Mouse (Mus musculus): ENCODE measurements at regions not wholly inside any gene's neighbourhood (a gene's known extent, or its start where the extent isn't known, plus 50 kb on each side); places are given as distances from the start of the nearest gene placed in this dataset.

GRCm38 (mm10) chr3:127970891-127971290 lies 74.8 kb upstream of the Fam241a start:
- Histone ChIP-seq H3K27ac (replicated peaks) (no peak overlapping the region), H3K4me2 (replicated peaks) (no peak overlapping the region), H3K9me3 (replicated peaks) (no peaks in the 10 kb centered on the region), H3K9ac (no peak overlapping the region), H3K4me3 (replicated peaks) (no peak overlapping the region), H3K36me3 (no peaks in the 10 kb centered on the region), H3K4me1 (no peaks in the 10 kb centered on the region), H3K27me3 (no peaks in the 10 kb centered on the region)
- ATAC-seq (ENCODE audit: insufficient number of reproducible peaks, low FRiP score, low TSS enrichment, low read depth): no peak
- 7% methylated on average over 5 of the region's 5 CpGs for WGBS

GRCm38 (mm10) chr3:127967170-127967569 lies 71.0 kb upstream of the Fam241a start:
- no peak for ATAC-seq (ENCODE audit: insufficient number of reproducible peaks, low FRiP score, low TSS enrichment, low read depth)
- Histone ChIP-seq H3K36me3 (no peaks in the 10 kb centered on the region), H3K9me3 (replicated peaks) (no peaks in the 10 kb centered on the region), H3K4me1 (no peaks in the 10 kb centered on the region), H3K4me3 (replicated peaks) (no peak overlapping the region), H3K4me2 (replicated peaks) (no peak overlapping the region), H3K27ac (replicated peaks) (no peak overlapping the region), H3K9ac (no peak overlapping the region), H3K27me3 (no peaks in the 10 kb centered on the region)
- 80% methylated on average over 10 of the region's 10 CpGs for WGBS

- Histone ChIP-seq H3K9me3 (replicated peaks) (no peaks in the 10 kb centered on the region), H3K9ac (no peak overlapping the region), H3K4me3 (replicated peaks) (no peak overlapping the region), H3K4me2 (replicated peaks) (no peak overlapping the region), H3K4me1 (no peaks in the 10 kb centered on the region), H3K36me3 (no peaks in the 10 kb centered on the region), H3K27me3 (no peaks in the 10 kb centered on the region), H3K27ac (replicated peaks) (no peak overlapping the region)
- WGBS: 70% methylated on average over 4 of the region's 4 CpGs
- ATAC-seq (ENCODE audit: insufficient number of reproducible peaks, low FRiP score, low TSS enrichment, low read depth): no peak
Observed at GRCm38 (mm10) chr3:127966214-127966613, 70.1 kb upstream of the Fam241a start.

- no peaks in the 10 kb centered on the region for H3K4me1 ChIP-seq
- H3K36me3 ChIP-seq: no peaks in the 10 kb centered on the region
- no peak overlapping the region for H3K9ac ChIP-seq
- H3K27me3 ChIP-seq: no peaks in the 10 kb centered on the region
- no peaks in the 10 kb centered on the region for H3K9me3 ChIP-seq (replicated peaks)
- no peak overlapping the region for H3K27ac ChIP-seq (replicated peaks)
- H3K4me3 ChIP-seq (replicated peaks): no peak overlapping the region
- WGBS: 26% methylated on average over 13 of the region's 13 CpGs
- no peak for ATAC-seq (ENCODE audit: insufficient number of reproducible peaks, low FRiP score, low TSS enrichment, low read depth)
- H3K4me2 ChIP-seq (replicated peaks): no peak overlapping the region
Observed at GRCm38 (mm10) chr3:127958919-127959684, 63.0 kb upstream of the Fam241a start.

- Histone ChIP-seq H3K4me1 (no peaks in the 10 kb centered on the region), H3K27ac (replicated peaks) (no peak overlapping the region), H3K4me3 (replicated peaks) (no peak overlapping the region), H3K9me3 (replicated peaks) (no peaks in the 10 kb centered on the region), H3K36me3 (no peaks in the 10 kb centered on the region), H3K27me3 (no peaks in the 10 kb centered on the region), H3K4me2 (replicated peaks) (no peak overlapping the region), H3K9ac (no peak overlapping the region)
- ATAC-seq (ENCODE audit: insufficient number of reproducible peaks, low FRiP score, low TSS enrichment, low read depth): no peak
- WGBS: 84% methylated on average over 4 of the region's 4 CpGs
Observed at GRCm38 (mm10) chr3:127954856-127955255, 58.7 kb upstream of the Fam241a start.

GRCm38 (mm10) chr3:127953610-127954009 lies 57.5 kb upstream of the Fam241a start:
- no peak overlapping the region for H3K27ac ChIP-seq (replicated peaks)
- no peaks in the 10 kb centered on the region for H3K27me3 ChIP-seq
- no peaks in the 10 kb centered on the region for H3K36me3 ChIP-seq
- ATAC-seq (ENCODE audit: insufficient number of reproducible peaks, low FRiP score, low TSS enrichment, low read depth): no peak
- 85% methylated on average over 4 of the region's 4 CpGs for WGBS
- H3K9me3 ChIP-seq (replicated peaks): no peaks in the 10 kb centered on the region
- no peak overlapping the region for H3K4me3 ChIP-seq (replicated peaks)
- H3K4me1 ChIP-seq: no peaks in the 10 kb centered on the region
- no peak overlapping the region for H3K4me2 ChIP-seq (replicated peaks)
- no peak overlapping the region for H3K9ac ChIP-seq

GRCm38 (mm10) chr3:127948898-127949620 lies 52.9 kb upstream of the Fam241a start:
- ATAC-seq (ENCODE audit: insufficient number of reproducible peaks, low FRiP score, low TSS enrichment, low read depth): no peak
- 43% methylated on average over 6 of the region's 6 CpGs for WGBS
- no peaks in the 10 kb centered on the region for H3K27me3 ChIP-seq

GRCm38 (mm10) chr3:127948326-127948725 lies 52.2 kb upstream of the Fam241a start:
- H3K4me3 ChIP-seq (replicated peaks): no peak overlapping the region
- H3K4me1 ChIP-seq: no peaks in the 10 kb centered on the region
- H3K36me3 ChIP-seq: no peaks in the 10 kb centered on the region
- no peak overlapping the region for H3K9ac ChIP-seq
- no peaks in the 10 kb centered on the region for H3K9me3 ChIP-seq (replicated peaks)
- no peak overlapping the region for H3K4me2 ChIP-seq (replicated peaks)
- WGBS: 76% methylated on average over 5 of the region's 5 CpGs
- ATAC-seq (ENCODE audit: insufficient number of reproducible peaks, low FRiP score, low TSS enrichment, low read depth): no peak
- H3K27ac ChIP-seq (replicated peaks): no peak overlapping the region
- H3K27me3 ChIP-seq: no peaks in the 10 kb centered on the region

More at GRCm38 (mm10) chr3:127948898-127949620, 52.9 kb upstream of the Fam241a start:
- Histone ChIP-seq H3K4me3 (replicated peaks) (no peak overlapping the region), H3K9me3 (replicated peaks) (no peaks in the 10 kb centered on the region), H3K4me1 (no peaks in the 10 kb centered on the region), H3K4me2 (replicated peaks) (no peak overlapping the region), H3K9ac (no peak overlapping the region), H3K27ac (replicated peaks) (no peak overlapping the region), H3K36me3 (no peaks in the 10 kb centered on the region)
